Mouse (Mus musculus) thymus, postnatal 25 days (tissue): Measurements from ENCODE around the gene Cbx7.
A peak's percentile ranks its signal among the peaks of the same experiment; 100 is the strongest.

ENCODE experiments used
- DNase-seq: peaks from one replicate; pipeline ENCODE4 v3.0.0; 2022

Cbx7 gene

GRCm38 (mm10) chr15:79891436-79892212 lies 79.3 kb downstream of the Cbx7 start, which contains the start of gene Apobec3:
Gene Apobec3 (plus strand): TSS chr15:79891659.
- DNase-seq, result peak; percentile 89

GRCm38 (mm10) chr15:79884820-79885219 lies 86.1 kb downstream of the Cbx7 start:
- no peak for DNase-seq

DNA sequence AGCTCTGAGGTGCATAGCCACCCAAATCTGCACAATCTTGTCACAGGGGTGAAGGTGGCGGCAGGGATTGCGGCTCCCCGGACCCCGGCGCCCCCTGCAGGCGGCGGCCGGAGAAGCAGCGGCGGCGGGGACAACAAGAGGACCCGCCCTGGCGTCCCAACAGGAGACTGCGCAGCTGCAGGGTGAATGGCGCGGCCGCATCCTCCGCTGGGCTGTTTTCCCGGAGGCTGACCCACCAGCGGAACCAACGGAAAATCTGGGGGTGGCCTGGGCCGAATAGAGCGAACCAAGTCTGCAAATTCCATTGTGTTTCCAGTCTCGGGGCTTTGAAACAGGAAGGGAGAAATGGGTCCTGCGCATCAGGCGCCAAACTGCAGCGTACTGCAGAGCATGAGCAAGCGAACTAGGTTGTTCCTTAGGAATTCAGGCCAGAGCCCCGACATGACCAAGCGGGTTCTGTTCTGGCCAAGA lies 87.5 kb downstream of the Cbx7 start:
- DNase-seq, result peak; percentile 95

DNA sequence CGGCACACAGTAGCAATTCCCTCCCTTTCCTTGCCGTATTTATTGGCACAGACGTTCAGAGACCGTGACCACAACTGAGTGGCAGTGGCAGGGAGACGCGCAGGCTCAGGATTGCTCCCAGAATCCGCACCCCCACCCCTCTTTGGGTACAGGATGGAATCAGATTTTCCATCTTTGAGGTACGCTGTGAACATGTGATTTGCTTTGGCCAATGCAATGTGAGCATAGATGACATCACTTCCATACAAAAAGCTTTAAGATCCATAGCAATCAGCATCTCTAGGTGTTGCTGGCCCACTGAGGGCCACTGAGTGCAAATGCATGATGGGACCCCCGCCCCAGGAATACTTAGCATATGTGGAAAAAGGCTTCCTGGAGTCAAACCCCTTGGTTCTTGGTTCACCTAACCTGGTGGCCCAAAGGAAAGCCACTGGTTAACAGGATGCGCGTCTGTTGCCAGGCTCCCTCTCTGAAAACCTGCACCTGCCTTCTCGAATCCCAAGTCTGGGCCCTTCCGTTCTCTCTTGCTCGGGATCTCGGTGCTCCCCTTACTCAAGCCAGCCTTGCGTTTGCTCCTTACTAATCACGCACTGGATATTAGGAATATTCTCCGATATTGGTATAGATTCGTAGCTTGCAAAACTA lies 88.2 kb downstream of the Cbx7 start:
- DNase-seq, result no peak

- no peak for DNase-seq
Measured at GRCm38 (mm10) chr15:79880477-79880876, 90.4 kb downstream of the Cbx7 start.

DNA sequence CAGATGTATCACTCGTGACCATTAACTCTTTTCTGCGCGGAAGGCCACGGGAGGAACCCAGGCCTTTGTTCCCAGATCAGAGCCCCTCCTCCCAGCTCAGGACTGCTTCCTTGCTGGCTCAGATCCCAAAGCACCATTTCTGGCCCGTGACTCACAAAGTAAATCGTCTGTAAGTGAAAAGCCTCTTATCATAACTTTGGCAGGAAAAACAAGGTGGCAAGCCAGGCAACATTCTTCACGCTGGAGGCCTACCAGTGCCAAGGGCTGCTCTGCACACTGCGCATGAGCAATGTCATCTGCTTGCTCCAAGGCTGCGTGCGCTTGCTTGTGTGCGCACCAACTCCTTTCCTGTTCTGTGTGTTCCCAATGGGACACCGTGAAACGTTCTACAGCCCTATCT lies 91.6 kb downstream of the Cbx7 start:
- DNase-seq, result no peak

- DNase-seq, result no peak
Measured at GRCm38 (mm10) chr15:79878725-79879136, 92.2 kb downstream of the Cbx7 start.

- DNase-seq, result no peak
Measured at GRCm38 (mm10) chr15:79875261-79875995, 95.5 kb downstream of the Cbx7 start.

DNA sequence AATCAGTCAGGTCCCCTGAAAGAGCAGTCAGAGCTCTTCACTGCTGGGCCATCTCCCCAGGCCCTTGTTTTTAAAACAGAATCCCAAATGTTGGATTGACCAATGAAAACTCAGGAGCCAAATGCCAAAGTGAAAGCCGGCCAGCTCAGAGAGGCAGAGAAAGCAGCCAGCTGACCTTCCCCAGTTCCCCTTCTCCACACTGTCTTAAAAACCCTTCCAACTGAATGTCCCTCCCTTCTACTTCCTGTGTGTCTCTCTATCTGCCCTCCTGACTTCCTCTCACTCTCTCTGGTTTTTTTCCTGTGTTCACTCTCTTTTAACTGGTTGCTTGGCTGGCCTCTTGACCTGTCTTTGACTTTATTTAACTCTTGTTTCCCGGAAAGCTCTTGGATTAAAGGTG lies 96.9 kb downstream of the Cbx7 start:
- no peak for DNase-seq

- DNase-seq, result no peak
Measured at GRCm38 (mm10) chr15:79873545-79873944, 97.4 kb downstream of the Cbx7 start.

- DNase-seq, result no peak
Measured at GRCm38 (mm10) chr15:79867260-79868002, 103.5 kb downstream of the Cbx7 start.
